Mouse (Mus musculus): Measurements from ENCODE around the gene Arhgef16. TPM values are rescaled to one million over a fixed set of nuclear protein-coding genes. Genes with fewer than 3 reads are reported as not detected.

Gene Arhgef16
- total RNA-seq (2021), result 1 to 10 TPM; 1.6 to 1.9 TPM
- long read RNA-seq, experiment 1, partial matches to known transcripts, result 1 of 2 reads
- long read RNA-seq, experiment 1, other reads (novel, unspliced or antisense), result 1 of 2 reads
- long read RNA-seq, experiment 2, partial matches to known transcripts, result 0 of 5 reads
- long read RNA-seq, experiment 2, other reads (novel, unspliced or antisense), result 3 of 5 reads

DNA sequence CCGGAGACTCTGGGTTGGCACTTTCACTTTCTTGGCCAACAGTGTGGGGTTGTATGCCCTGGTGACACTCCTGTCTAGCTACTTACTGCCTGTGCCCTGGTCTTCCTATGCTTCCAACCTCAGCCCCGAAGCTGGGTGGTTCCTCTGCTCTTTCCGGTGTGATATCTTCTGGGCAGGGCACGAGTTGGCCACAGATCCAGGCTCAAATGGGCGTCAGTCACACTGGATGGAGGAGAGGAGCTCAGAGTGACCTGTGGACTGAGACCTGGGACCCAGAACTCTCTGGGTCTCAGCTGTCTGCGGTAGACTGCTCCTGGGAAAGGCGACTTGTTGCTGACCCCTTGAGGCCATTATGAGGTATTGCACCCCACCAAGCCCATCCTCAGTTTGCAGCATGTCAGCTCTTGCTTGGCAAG, at the start of gene Arhgef16:
Gene Arhgef16 (minus strand): TSS at position 211 of the 416 bp plus-strand sequence.
- peak in 1 of 2 experiments; percentile 37 for DNase-seq (ENCODE audit: low spot score in 2 of 2)

DNA sequence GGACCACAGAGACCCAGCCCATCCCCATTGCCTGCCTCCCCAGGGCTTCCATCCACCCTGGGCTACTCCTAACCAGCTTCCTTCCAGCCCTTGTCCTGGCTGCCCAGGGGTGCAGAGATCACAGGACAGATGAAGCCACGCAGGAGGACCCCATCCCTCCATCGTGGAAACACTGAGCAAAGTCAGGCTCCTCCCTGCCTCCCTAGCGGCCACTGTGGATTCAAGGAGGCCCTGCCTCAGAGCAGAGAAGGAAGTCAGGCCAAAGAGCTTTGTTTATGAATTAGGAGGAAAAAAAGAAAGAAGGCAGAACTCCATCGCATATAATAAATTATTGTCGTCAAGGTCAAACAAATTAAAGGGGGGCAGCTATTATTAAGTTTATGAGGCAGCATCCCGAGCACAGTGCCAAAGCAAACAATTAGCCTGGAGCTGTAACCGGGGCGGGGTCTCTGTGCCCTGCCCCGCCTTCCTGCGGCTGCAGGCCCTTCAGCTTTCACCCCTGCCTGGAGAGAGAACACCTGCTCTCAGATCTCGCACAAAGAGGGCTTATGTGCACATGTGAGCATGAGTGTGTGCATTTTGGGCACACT, 46.8 kb upstream of the Arhgef16 start:
- DNase-seq (ENCODE audit: low spot score in 2 of 2), result no peak

DNA sequence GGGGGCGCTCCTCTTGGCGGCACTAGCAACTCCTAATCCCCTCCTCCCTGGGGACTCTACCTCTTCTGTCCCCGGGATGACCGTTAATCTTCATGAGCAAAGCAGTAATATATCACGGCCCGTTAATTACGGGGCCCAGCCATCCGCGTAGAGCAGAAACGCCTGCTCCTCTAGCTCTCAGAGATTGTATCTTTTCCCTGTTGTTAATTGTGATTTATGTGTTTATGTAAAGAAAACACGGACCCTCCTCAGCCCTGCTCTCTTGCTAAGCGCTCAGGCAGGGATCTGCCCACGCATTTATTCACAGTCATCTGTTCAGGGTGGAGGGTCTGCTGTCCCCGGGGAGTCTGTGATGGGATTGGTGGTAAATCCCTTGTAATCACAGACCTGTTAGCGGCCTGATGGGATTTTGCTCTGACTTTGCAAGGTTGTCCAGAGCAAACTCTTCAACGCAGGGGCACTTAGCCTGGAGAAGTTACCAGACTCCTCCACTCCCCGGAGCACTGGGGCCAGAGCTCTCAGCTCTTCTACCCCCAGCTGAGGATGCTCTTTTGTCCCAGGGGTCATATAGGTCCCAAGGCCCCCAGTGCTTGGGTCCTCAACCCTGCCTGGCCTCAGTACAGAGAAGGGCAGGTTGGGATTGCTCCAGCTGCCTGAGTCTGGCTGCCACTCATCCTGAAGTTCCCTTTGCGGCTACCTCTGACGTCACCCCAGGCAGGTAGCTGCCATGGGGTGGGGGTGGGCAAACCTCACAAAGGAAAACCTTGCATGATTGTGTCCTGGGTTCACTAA, 45.5 kb upstream of the Arhgef16 start:
- DNase-seq (ENCODE audit: low spot score in 2 of 2), result no peak

DNA sequence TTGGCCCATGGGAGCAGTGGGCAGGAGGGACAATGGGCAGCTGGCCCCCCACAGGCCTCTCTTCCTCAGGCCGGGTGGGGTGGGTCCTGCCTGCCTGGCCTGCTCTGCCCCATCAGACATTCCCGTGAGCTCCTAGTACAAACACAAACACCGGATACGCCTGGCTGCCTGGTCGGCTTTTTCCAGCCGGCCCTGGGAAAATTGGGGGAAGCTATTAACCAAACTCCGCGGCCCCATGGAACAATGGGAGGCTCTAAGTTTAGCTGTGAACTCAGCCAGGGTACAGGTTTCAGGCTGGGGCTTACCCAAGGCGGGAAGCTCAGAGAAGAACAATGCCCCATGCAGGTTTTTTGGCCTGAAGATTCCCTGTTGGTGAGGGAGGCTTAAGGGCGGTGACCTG, 35.2 kb upstream of the Arhgef16 start:
- DNase-seq (ENCODE audit: low spot score in 2 of 2), result no peak

DNA sequence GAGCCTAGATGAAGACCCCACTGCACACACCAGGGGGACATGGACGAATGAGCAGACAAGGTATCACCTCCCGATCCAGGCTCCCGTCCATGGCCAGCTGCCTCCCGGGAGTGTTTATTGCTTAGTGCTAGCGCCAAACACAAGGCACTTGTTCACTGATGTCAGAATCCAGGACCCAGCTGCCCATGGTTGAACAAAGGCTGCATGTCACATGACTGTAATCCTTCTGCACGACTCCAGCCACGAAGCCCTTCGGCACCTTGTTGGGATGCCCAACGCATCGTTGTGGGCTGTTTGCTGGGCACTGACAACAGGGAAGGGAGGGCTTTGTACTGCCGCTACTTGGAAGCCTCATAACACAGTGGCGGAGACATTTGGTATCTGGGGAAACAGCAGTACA, 34.3 kb upstream of the Arhgef16 start, which contains the start of gene B230104I21Rik:
Gene B230104I21Rik (plus strand): TSS at position 367 of the 400 bp plus-strand sequence.
- no peak for DNase-seq (ENCODE audit: low spot score in 2 of 2)

DNA sequence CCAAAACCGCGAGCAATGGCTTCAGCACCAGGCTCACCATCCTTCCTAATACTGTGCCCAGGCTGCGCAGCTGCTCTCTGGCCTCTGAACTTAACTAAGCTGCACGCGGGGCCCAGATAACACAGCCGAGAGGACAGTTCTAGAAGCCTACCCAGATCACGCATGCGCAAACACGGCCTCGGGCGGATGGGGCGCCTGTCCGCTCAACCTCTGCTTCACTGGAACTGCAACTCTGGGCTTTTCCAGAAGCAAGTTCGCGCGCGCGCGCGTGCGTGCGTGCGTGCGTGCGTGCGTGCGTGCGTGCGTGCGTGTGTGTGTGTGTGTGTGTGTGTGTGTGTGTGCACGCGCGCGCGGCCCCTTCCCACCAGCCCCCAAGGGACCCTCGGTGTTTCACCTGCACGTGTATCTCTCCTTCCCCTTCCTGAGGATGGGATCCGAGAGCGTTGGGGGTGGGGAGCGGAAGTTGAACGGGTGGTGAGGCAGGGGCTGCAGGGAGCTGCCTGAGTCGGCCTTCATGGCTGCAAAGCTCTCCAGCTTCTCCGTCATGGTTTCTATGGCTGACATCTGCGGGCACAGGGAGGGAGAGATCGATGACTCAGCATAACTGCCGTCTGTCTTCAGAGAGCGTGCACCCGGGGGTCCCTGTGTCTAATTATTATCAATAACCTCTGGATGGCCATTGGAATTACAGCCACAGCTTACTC, 33.4 kb upstream of the Arhgef16 start:
- DNase-seq (ENCODE audit: low spot score in 2 of 2), result no peak

DNA sequence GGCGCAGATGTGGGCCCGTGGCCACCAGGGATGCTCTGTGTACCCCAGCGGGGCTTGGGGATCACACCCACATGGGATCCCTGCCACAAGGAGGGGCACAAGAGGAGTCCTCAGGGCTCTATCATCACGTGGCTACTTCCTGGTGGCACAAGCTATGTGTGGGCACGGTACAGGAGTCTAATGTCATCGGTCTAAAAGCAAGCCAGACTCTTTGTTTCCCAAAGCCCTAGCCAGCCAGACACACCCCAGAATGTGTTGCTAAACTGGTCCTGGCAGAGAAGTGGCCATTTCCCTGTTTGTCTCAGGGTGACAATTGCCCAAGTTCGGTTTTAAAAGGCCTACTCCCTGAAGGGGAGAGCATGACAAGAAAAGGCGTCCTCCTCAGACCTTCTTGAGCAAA, 31.8 kb upstream of the Arhgef16 start:
- no peak for DNase-seq (ENCODE audit: low spot score in 2 of 2)

DNA sequence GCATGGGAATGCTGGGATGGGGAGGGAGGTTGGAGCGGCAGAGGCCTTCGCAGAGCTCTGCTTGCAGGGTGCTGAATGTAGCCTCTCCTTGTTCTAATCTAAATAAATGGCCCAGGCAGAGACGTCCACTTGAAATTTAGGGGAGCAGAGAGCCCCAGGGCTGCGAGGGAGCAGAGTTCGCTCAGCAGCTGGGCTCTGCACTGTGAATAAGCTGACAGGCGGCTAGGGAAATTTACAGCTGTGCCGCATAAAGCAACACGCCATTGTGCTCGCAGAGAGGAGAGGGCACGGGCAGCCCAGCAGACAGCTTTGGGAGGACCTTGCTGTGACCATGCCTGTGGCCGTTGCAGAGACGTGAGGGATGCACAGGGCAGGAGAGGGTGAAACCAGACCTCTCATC, 29.8 kb upstream of the Arhgef16 start:
- DNase-seq (ENCODE audit: low spot score in 2 of 2), result no peak

DNA sequence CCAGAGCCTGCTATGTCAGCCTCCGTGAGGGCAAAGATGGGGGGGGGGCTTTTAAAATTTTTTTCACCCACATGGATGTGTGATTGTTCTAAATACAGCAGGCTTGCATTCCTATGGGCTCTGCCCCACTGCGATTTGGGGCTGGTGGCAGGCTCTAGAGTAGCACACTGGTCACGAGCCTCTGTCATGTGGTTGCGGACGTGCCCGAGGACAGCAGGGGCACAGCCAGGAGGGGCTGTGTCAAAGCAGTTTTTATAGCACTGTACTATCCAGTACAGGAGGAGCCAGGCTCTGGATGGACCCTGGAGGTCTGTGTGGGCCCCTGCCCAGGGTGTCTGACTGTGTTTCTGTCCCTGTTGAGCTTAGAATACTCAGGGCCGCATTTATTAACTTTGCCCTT, 28.5 kb upstream of the Arhgef16 start:
- no peak for DNase-seq (ENCODE audit: low spot score in 2 of 2)

DNA sequence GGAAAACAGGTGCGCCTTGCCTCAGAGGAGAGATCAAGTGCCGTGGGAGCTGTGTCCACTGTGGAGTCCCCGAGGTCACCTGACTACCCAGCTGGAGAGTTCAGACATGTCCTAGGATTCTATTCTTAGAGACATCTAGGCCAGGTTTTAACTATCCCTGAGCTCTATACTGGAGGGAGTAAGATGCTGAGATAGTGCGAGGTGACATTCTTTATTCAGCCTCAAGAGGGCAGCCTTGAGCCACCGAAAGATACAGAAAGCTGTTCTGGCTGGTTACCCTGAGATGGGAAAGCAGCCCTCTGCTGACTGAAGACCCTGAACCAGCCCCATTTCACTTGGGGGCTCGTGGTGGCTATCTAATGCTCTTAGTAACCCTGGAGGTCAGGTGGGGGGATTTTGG, 27.4 kb upstream of the Arhgef16 start:
- peak in 1 of 2 experiments; percentile 60 for DNase-seq (ENCODE audit: low spot score in 2 of 2)

DNA sequence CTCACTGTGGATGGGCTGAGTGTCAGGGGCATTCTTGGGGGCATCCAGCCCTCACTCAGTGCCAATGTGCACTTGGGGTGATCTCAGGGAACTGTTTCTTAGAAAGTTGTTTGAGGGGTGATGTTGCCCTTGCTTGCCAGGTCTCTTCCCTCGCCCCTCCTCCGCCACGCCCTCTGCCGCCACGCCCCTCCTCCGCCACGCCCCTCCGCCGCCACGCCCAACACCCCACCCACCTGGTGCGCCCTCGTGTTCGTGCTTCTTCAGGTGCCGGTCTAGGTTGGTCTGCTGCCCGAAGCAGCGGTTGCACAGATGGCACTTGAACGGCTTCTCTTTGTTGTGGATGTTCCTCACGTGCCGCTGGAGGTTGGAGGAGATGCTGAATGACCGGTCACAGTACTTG, 27.0 kb upstream of the Arhgef16 start:
- no peak for DNase-seq (ENCODE audit: low spot score in 2 of 2)

DNA sequence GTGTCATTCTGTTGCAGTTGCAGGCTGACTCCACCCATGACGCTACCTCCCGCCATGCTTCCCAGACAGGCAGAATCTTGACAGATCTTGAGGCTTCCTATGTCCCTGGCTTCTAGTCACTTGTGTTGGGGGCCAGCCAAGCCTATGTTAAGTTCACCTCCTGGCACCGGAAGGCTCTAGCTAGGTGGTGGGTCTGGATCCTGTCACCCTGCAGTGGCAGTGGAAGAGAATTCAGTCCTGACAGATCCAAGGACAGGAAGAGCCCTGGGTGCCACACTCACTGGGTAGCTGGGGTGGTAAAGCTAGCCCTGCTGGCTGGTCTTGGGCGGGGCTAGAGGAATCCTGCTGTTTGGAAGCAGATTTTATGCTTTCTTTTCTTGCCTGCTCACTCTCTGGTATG, 23.9 kb upstream of the Arhgef16 start:
- DNase-seq (ENCODE audit: low spot score in 2 of 2), result no peak

DNA sequence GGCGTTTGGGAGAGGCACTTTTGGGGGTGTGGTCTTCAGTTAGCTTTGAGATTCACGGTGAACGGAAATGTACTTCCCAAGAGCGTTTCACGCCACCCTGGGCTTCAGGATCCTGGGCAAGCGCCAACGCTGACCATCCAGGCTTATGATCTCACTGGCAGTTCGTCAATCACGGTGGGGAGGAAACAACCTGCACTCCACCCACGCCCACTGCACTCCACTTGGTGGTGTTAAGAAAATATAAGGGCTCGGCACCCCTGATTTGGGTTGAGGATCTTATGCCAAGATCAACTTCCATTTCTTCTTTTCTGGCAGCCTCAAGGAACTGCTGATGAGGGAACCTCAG, 12.1 kb upstream of the Arhgef16 start:
- no peak for DNase-seq (ENCODE audit: low spot score in 2 of 2)

DNA sequence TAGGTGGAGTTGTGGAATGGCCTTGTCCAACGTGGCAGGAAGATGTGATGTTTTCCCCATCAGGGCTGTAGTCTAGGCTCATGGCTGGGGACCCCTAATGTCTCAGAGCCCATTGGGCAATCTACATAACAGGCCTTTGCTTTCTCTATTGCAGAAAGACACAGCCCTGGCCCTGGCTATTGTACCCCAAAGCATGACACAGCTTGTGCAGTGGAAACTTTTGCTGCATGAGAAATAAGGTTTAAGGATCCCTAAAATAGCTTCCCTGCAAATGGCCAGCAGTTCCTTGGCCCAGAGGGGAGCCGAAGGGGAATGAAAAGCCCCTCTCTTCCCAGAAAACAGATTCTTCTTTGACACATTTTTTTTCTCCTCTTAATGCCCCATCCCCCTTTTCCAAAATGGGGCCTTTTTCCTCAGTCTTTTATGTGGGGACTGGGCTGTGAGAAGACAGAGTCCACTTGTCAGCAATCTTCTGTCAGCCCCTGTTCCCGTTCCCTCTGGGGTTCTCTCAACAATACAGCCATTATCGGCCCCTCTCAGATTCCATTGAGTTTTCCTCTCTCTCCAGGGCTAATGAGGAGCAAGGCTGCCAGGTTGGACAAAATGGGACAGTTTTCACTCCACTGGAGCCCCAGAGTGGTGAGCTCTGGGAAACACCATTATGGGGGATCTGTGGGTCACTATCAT, 11.6 kb upstream of the Arhgef16 start:
- DNase-seq (ENCODE audit: low spot score in 2 of 2), result no peak

DNA sequence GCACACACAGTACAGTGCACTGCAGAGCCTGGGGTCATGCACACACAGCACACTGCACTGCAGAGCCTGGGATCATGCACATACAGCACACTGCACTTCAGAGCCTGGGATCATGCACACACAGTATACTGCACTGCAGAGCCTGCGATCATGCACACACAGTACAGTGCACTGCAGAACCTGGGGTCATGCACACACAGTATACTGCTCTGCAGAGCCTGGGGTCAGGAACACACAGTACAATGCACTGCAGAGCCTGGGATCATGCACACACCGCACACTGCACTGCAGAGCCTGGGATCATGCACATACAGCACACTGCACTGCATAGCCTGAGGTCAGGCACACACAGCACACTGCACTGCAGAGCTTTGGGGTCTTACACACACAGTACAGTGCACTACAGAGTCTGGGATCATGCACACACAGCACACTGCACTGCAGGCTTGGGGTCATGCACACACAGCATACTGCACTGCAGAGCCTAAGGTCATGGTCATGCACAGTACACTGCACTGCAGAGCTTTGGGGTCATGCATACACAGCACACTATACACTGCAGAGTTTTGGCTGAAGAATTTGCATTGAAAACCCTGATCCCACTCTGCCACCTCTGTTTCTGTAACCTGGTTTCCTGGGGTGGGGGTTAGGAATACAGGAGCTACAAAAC, 10.8 kb upstream of the Arhgef16 start:
- DNase-seq (ENCODE audit: low spot score in 2 of 2), result no peak

DNA sequence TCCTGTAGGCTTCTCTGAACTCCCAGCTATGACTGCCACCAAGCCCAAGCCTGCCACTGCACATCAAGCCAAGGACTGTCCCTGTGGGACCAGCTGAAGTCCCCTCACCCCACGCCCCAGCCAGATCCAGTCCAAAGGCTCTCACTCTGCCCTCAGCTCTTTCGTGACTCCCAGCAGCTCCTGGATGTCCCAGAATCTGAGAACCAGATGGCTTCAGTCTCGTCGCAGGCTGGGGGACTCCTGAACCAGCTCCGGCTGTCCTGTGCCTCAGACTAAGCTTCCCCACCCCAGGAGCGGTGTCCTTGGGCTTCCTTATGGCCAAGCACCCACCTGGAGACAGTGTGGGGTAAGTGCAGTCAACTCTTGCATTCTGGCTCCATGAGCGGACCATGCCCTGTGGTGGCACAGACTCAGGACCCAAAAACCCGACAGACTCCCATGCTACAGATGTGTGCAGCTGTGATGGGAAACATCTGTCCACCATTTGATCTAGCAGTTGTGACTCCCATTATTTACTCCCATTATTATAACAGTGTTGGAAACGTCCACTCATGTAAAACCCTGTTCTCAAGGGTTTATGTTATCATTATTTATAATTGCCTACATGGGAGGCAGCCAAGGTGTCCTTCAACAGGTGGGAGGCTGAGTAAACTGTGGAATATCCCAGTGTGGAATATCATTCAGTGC, 9.2 kb upstream of the Arhgef16 start:
- DNase-seq (ENCODE audit: low spot score in 2 of 2), result no peak

DNA sequence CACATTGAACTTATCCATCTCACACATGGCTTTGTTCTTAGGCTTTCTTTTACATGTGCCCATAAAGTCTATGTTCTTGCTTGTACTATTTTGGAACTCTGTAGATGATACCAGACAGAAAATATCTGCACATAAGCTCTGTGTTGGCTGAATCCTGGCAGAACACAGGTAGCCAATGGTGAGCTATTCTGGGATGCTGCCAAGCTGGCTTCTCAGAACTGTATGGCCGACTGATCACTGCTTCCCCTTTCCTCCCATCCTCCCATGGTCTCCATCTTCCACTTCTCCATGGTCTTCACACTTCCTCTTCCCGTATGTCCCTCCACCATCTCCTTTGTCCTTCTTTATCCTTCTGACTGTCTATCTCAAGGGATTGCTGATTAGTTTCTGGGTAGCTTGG, 7.7 kb upstream of the Arhgef16 start:
- no peak for DNase-seq (ENCODE audit: low spot score in 2 of 2)

DNA sequence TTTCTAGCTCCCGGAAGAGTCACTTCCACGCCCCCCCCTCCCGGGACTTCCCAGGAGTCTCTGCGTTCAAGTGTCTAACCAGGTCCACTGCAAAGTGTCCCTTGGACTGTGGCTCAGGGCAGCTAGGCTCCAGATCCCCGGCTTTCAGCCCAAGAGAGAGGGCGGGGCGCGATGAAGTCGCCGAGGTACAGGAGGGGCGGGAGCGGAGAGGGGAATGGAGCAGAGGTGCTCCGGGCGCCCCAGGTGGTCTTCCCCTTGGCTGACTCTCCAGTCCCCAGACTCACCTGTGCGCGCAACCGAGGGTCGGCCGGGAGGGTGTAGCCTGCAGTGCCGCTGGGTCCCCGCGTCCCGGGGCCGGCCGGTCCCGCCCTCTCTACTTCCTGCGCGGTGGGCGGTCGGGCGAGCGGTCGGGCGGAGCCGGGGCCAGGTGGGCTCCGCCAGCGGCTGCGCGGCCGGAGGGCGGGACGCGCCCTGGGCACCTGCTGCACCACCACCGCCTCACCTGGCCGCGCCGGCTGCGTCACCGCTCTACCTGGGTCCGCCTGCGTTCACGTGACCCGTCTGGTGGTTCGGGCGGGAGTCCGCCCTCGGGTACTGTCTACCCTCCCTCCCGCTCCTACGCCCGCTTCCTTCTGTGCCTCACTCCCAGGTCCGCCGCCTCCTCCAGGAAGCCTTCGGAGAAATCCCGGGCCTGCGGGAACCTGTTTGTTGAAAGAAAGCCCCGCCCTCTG, 1.8 kb downstream of the Arhgef16 start:
- DNase-seq (ENCODE audit: low spot score in 2 of 2), result no peak

DNA sequence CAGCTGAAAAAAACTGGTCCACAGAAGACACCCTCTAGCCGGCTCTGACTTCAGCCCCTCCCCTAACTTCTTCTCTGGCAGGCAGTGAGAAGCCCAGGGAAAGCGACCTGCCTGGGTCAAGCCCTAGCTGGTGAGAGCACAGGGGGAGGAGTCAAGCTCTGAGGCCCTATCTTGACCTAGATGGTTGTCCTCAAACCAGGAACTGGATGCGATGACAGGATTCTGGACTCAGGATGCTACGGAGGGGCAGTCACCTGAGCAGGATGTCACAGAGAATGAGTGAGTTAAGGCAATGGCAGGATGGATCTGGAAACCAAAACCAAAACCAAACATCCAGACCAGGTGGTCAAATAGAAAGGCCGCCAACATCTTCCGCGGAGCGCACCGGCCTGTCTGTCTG, 3.7 kb downstream of the Arhgef16 start:
- DNase-seq (ENCODE audit: low spot score in 2 of 2), result no peak
